Mouse (Mus musculus) frontal cortex, adult 2 months (tissue): ENCODE data around the gene Nr2c2. TPM values are rescaled to one million over a fixed set of nuclear protein-coding genes. Genes with fewer than 3 reads are reported as not detected.

Source experiments
- polyA plus RNA-seq: library from polyadenylated mRNA; depleted of rRNA; stranded (reverse); fragments of >200 nt; gene quantifications from 2 replicates; pipeline ENCODE4 v1.2.3, GENCODE M21; 2012; rRNA removed

Nr2c2 gene
- polyA plus RNA-seq, 1 experiment, result 44.2 TPM

Other genes with a start within 250 kb of the Nr2c2 start
- gene Ccdc174, start 213.3 kb upstream of the Nr2c2 start, polyA plus RNA-seq, result 19.0 and 23.1 TPM in 2 replicates
- 2.0 and 2.2 TPM in 2 replicates for gene 4930590J08Rik, start 188.6 kb upstream of the Nr2c2 start, polyA plus RNA-seq
- 4.9 and 5.0 TPM in 2 replicates for gene Fgd5, start 112.5 kb upstream of the Nr2c2 start, polyA plus RNA-seq
- 50.9 and 60.5 TPM in 2 replicates for gene Mrps25, start 92.6 kb downstream of the Nr2c2 start, polyA plus RNA-seq
- 21.4 and 23.7 TPM in 2 replicates for gene Rbsn, start 123.5 kb downstream of the Nr2c2 start, polyA plus RNA-seq
- 54.3 and 56.1 TPM in 2 replicates for gene Trh, start 153.3 kb downstream of the Nr2c2 start, polyA plus RNA-seq